Mouse (Mus musculus): ENCODE measurements at regions not wholly inside any gene's neighbourhood (a gene's known extent, or its start where the extent isn't known, plus 50 kb on each side); places are given as distances from the start of the nearest gene placed in this dataset.

- TF ChIP-seq CTCF (IDR thresholded peaks at IDR 0.05; ENCODE audit: control insufficient read depth, insufficient read depth, low read length) (no peak), POLR2A (IDR thresholded peaks at IDR 0.05; ENCODE audit: borderline replicate concordance, control insufficient read depth, low read depth, low read length) (no peak)
These were observed 110.9 kb upstream of the Tmc1 start for GRCm38 (mm10) chr19:21064902-21065301.

All from bone marrow, adult 2 months (tissue).